Mouse (Mus musculus): ENCODE measurements around the gene Adal.

Adal gene

GRCm38 (mm10) chr2:121178828-121179479 lies 38.7 kb downstream of the Adal start:
- peak; percentile 13 for DNase-seq (ENCODE audit: low read depth, low spot score)

- no peak for DNase-seq (ENCODE audit: low read depth, low spot score)
Measured at GRCm38 (mm10) chr2:121183431-121183830, 43.2 kb downstream of the Adal start.

GRCm38 (mm10) chr2:121184142-121184541 lies 43.9 kb downstream of the Adal start:
- DNase-seq (ENCODE audit: low read depth, low spot score): no peak

GRCm38 (mm10) chr2:121188530-121188929 lies 48.3 kb downstream of the Adal start:
- no peak for DNase-seq (ENCODE audit: low read depth, low spot score)

- no peak for DNase-seq (ENCODE audit: low read depth, low spot score)
Measured at GRCm38 (mm10) chr2:121195466-121195865, 55.2 kb downstream of the Adal start.

- no peak for DNase-seq (ENCODE audit: low read depth, low spot score)
Measured at GRCm38 (mm10) chr2:121204276-121204675, 64.0 kb downstream of the Adal start.
